Mouse (Mus musculus) megakaryocyte, adult 5-6 weeks (primary cell): ENCODE data around the gene Myo15b. TPM values are rescaled to one million over a fixed set of nuclear protein-coding genes. Genes with fewer than 3 reads are reported as not detected.

Source experiments
- ATAC-seq: 2 replicates; pipeline ENCODE4 v1.8.0; 2016; ENCODE audit warnings: mild to moderate bottlenecking, inconsistent platforms; ENCODE audit not compliant: poor library complexity, severe bottlenecking
- total RNA-seq, 2 experiments: library from RNA; stranded (forward) in 1 of 2; stranded (reverse) in 1 of 2; fragments of 153-499, 151-499 nt in 1 of 2; fragments of 221-1000, 200-1000 nt in 1 of 2; gene quantifications; 2 replicates each; pipeline versions ENCODE4 v1.2.3 to v1.2.4; 2015 to 2017

Myo15b gene
- total RNA-seq, 2 experiments from 2014 or later = 0.33 to 0.51 TPM

GRCm38 (mm10) chr11:115933108-115933746 is 75.0 kb downstream of the Myo15b start, which contains the start of the genes Sap30bp and Recql5:
Gene Sap30bp, plus strand, starts transcription at chr11:115933282.
Gene Recql5, minus strand, starts transcription at chr11:115933477.
- peak; percentile 98 for ATAC-seq

GRCm38 (mm10) chr11:115933747-115934110 is 75.5 kb downstream of the Myo15b start:
- ATAC-seq = peak; percentile 2; the same call in 1 of the 2 replicates

- ATAC-seq = peak; percentile 59; the same call in 1 of the 2 replicates
These were observed 81.6 kb downstream of the Myo15b start for GRCm38 (mm10) chr11:115939690-115940329.

GRCm38 (mm10) chr11:115941980-115942379 is 83.8 kb downstream of the Myo15b start:
- no peak for ATAC-seq

Other genes starting within 250 kb of the Myo15b start
- gene Mif4gd, start 245.4 kb upstream of the Myo15b start, total RNA-seq (2015) = 23.6 and 28.0 TPM in 2 replicates
- 20.2 and 24.4 TPM in 2 replicates for gene Mif4gd, start 245.4 kb upstream of the Myo15b start, total RNA-seq (2017)
- 5.7 and 8.0 TPM in 2 replicates for gene Slc25a19, start 230.1 kb upstream of the Myo15b start, total RNA-seq (2015)
- 13.7 and 25.5 TPM in 2 replicates for gene Slc25a19, start 230.1 kb upstream of the Myo15b start, total RNA-seq (2017)
- 109 TPM in 2 replicates for gene Grb2, start 149.8 kb upstream of the Myo15b start, total RNA-seq (2015)
- 68.7 and 124 TPM in 2 replicates for gene Grb2, start 149.8 kb upstream of the Myo15b start, total RNA-seq (2017)
- gene Tmem94, start 93.0 kb upstream of the Myo15b start, total RNA-seq (2015) = 16.1 and 17.1 TPM in 2 replicates
- gene Tmem94, start 93.0 kb upstream of the Myo15b start, total RNA-seq (2017) = 15.9 and 18.8 TPM in 2 replicates
- 1.6 and 2.5 TPM in 2 replicates for gene Caskin2, start 44.8 kb upstream of the Myo15b start, total RNA-seq (2015)
- 1.7 and 3.0 TPM in 2 replicates for gene Caskin2, start 44.8 kb upstream of the Myo15b start, total RNA-seq (2017)
- 2.6 and 5.4 TPM in 2 replicates for gene Tsen54, start 43.7 kb upstream of the Myo15b start, total RNA-seq (2015)
- 7.0 and 16.3 TPM in 2 replicates for gene Tsen54, start 43.7 kb upstream of the Myo15b start, total RNA-seq (2017)
- gene Llgl2, start 34.4 kb upstream of the Myo15b start, total RNA-seq (2015) = 3.4 and 5.0 TPM in 2 replicates
- 5.2 and 6.0 TPM in 2 replicates for gene Llgl2, start 34.4 kb upstream of the Myo15b start, total RNA-seq (2017)
- gene Smim5, start 41.6 kb downstream of the Myo15b start, total RNA-seq (2015) = 37.5 and 48.1 TPM in 2 replicates
- 40.4 and 42.5 TPM in 2 replicates for gene Smim5, start 41.6 kb downstream of the Myo15b start, total RNA-seq (2017)
- 2.7 and 4.9 TPM in 2 replicates for gene Smim6, start 53.6 kb downstream of the Myo15b start, total RNA-seq (2015)
- 0.73 TPM in 1 of 2 replicates, not detected in the other for gene Smim6, start 53.6 kb downstream of the Myo15b start, total RNA-seq (2017)
- gene Sap30bp, start 74.9 kb downstream of the Myo15b start, total RNA-seq (2015) = 18.6 and 22.6 TPM in 2 replicates
- 158 and 190 TPM in 2 replicates for gene Sap30bp, start 74.9 kb downstream of the Myo15b start, total RNA-seq (2017)
- 13.2 and 19.9 TPM in 2 replicates for gene Recql5, start 75.1 kb downstream of the Myo15b start, total RNA-seq (2015)
- 19.9 and 22.5 TPM in 2 replicates for gene Recql5, start 75.1 kb downstream of the Myo15b start, total RNA-seq (2017)
- 0.09 TPM in 1 of 2 replicates, not detected in the other for gene Itgb4, start 116.3 kb downstream of the Myo15b start, total RNA-seq (2015)
- gene Itgb4, start 116.3 kb downstream of the Myo15b start, total RNA-seq (2017) = not detected in 2 replicates
- 4.6 and 5.0 TPM in 2 replicates for gene Galk1, start 154.3 kb downstream of the Myo15b start, total RNA-seq (2015)
- gene Galk1, start 154.3 kb downstream of the Myo15b start, total RNA-seq (2017) = 10.4 and 10.8 TPM in 2 replicates
- gene H3f3b, start 169.6 kb downstream of the Myo15b start, total RNA-seq (2015) = 756 and 808 TPM in 2 replicates
- gene H3f3b, start 169.6 kb downstream of the Myo15b start, total RNA-seq (2017) = 735 and 795 TPM in 2 replicates
- 10.1 and 10.5 TPM in 2 replicates for gene Unk, start 171.9 kb downstream of the Myo15b start, total RNA-seq (2015)
- gene Unk, start 171.9 kb downstream of the Myo15b start, total RNA-seq (2017) = 7.8 and 8.3 TPM in 2 replicates
- 16.5 and 18.2 TPM in 2 replicates for gene Unc13d, start 219.6 kb downstream of the Myo15b start, total RNA-seq (2015)
- gene Unc13d, start 219.6 kb downstream of the Myo15b start, total RNA-seq (2017) = 26.7 and 27.7 TPM in 2 replicates
- 89.9 and 100 TPM in 2 replicates for gene Wbp2, start 228.6 kb downstream of the Myo15b start, total RNA-seq (2015)
- gene Wbp2, start 228.6 kb downstream of the Myo15b start, total RNA-seq (2017) = 39.5 and 49.8 TPM in 2 replicates